Mouse (Mus musculus): ENCODE measurements at regions not wholly inside any gene's neighbourhood (a gene's known extent, or its start where the extent isn't known, plus 50 kb on each side); places are given as distances from the start of the nearest gene placed in this dataset.

DNA sequence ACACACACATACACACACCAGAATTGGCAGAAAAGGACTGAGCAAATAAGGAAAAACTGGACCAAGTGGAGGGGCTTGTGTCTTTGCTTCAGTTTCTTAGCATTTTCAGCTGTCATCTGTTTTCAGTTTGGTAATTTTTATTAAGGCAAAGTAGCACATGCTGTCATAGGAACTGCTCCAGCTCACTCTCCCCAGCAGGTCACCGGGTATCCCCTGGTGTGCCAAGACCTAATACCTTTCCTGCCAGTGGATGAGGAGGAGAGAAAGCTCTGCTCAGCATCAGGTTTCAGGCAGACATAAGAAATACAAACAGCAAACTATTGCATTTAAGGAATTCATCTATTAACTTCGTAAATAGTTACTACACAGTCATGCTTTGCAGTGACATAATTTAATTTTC lies 109.8 kb upstream of the Hey2 start:
- no peak for DNase-seq (ENCODE audit: low spot score)

DNA sequence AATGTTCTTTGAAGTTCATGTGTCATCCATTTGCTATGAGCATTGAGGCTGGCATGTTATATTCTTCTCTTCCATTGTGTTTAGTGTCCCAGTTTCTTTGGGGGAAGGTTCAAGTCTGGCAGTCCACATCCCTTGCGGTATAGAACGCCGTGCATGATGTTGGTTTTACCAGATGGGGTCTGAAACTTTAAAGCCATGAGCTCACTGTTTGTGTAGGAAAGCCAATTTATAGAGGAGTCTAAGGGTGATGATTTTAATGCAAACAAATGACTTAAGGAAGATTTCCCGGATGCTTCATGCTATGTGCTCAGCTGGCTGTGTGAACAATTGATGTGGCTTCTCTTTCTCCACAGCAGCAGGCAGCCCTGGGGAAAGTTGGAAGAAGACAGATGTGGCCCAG lies 104.0 kb upstream of the Hey2 start:
- DNase-seq (ENCODE audit: low spot score), result no peak

DNA sequence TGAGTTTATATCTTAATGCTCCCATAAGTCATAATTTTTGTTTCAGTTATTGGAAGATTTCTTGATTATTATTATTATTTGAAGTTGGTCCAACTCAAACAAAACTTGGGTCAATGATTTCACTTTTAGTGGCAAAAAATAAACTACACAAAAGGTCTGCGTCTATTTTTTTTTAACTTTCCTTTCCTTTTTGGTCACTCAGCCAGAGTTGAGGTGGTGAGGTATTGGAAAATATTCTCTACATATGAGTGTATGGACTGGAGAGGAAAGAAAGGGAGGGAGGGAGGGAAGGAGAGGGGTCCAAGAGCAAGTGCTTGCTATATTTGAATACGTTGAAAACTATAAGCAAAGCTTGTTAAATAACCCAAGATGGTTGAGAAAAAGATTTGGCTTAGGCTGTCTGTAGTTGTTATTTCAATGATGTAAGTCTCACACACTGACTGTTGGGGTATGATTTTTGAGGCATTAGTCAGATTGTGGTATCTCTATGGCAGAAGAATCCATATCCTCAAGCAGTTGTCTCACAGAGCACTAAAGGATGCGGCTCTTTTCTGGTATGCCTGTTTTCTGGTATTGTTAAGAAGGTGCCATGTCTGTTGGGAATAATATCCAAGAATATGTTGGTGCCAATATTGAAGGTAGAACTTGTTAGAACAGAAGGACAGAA lies 75.9 kb upstream of the Hey2 start:
- DNase-seq (ENCODE audit: low spot score), result no peak

DNA sequence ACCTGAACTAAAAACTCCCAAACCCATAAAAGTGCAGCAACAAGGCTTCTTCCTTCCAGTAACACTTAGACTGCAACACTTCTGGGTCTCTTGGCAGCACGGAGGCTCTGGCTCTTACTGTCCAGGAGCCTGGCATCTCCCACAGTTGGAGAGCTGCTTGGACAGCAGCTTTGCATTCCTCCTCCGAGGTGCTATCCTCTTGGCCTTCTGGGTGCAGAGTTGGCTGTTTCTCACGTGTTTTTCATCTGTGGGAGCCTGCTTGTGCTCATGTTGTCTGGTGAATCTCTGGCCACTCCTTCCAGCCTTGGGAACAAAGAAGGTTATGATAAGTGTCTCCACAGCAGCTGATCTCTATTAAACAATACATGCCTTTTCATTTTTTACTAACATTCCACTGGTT lies 51.2 kb upstream of the Hey2 start:
- no peak for DNase-seq (ENCODE audit: low spot score)
